Mouse (Mus musculus) CH12.LX (cell line): ENCODE measurements around the gene Erbb4. TPM values are rescaled to one million over a fixed set of nuclear protein-coding genes. Genes with fewer than 3 reads are reported as not detected.

ENCODE experiments used
- DNase-seq: peaks from one replicate; pipeline ENCODE4 v3.0.0-alpha.2; 2013; ENCODE audit errors: extremely low read depth
- H3K27ac ChIP-seq: 2 replicates; pipeline ENCODE4 v1.5.1; 2012; ENCODE audit warnings: low read depth, mild to moderate bottlenecking, control low read depth, moderate library complexity; ENCODE audit not compliant: insufficient read depth
- H3K27me3 ChIP-seq: replicated peaks from 2 replicates; pipeline ENCODE3; 2012; ENCODE audit warnings: inconsistent platforms
- H3K36me3 ChIP-seq, 2 experiments: replicated peaks in 1 of 2; 2 replicates each; pipeline versions ENCODE3 to v1.6.1; 2012; ENCODE audit warnings: inconsistent platforms in 1 of 2, low read length in 1 of 2, mild to moderate bottlenecking in 1 of 2, mixed read lengths in 1 of 2, moderate library complexity in 1 of 2; ENCODE audit not compliant: control insufficient read depth in 1 of 2, insufficient read depth in 1 of 2
- H3K4me1 ChIP-seq, 2 experiments: 2 replicates each; pipeline ENCODE4 v1.6.1; 2012; ENCODE audit warnings: inconsistent platforms in 1 of 2, moderate library complexity in 1 of 2; ENCODE audit not compliant: insufficient read depth in 2 of 2, control insufficient read depth in 1 of 2
- H3K4me2 ChIP-seq: 2 replicates; pipeline ENCODE4 v1.6.1; 2012; ENCODE audit warnings: low read depth, mild to moderate bottlenecking, control low read depth; ENCODE audit not compliant: poor library complexity, insufficient read depth, severe bottlenecking
- H3K4me3 ChIP-seq, 3 experiments: fragments of 150-350 bp in 1 of 3; sonication (generic) in 1 of 3; replicated peaks in 1 of 3; 2 replicates each; pipeline versions ENCODE3 to v1.5.1; 2011 to 2012; ENCODE audit warnings: low read depth in 2 of 3, low read length in 2 of 3, mild to moderate bottlenecking in 2 of 3, moderate library complexity in 2 of 3, control low read depth in 1 of 3, improper control_type of control experiment in 1 of 3, inconsistent platforms in 1 of 3, mixed read lengths in 1 of 3; ENCODE audit not compliant: poor library complexity in 1 of 3
- H3K79me2 ChIP-seq: replicated peaks from 2 replicates; pipeline ENCODE4 v1.6.1; 2012; ENCODE audit warnings: mild to moderate bottlenecking, moderate library complexity; ENCODE audit not compliant: control insufficient read depth, poor library complexity, insufficient read depth, severe bottlenecking; ENCODE audit errors: extremely low read depth
- H3K9ac ChIP-seq: 2 replicates; pipeline ENCODE4 v1.6.1; 2012; ENCODE audit warnings: low read depth, mild to moderate bottlenecking, control low read depth, moderate library complexity; ENCODE audit not compliant: insufficient read depth
- H3K9me3 ChIP-seq: replicated peaks from 2 replicates; pipeline ENCODE3; 2012; ENCODE audit warnings: low read length, inconsistent platforms, mixed read lengths
- BHLHE40 ChIP-seq: IDR thresholded peaks from 2 replicates; pipeline ENCODE4 v1.6.1; 2011; ENCODE audit warnings: mild to moderate bottlenecking, low read depth, low read length, improper control_type of control experiment
- CHD1 ChIP-seq: IDR thresholded peaks from 2 replicates; pipeline ENCODE4 v1.6.1; 2012; ENCODE audit warnings: low read depth, low read length, improper control_type of control experiment, inconsistent platforms
- CHD2 ChIP-seq: IDR thresholded peaks from 2 replicates; pipeline ENCODE4 v1.6.1; 2011; ENCODE audit warnings: low read length, improper control_type of control experiment
- CTCF ChIP-seq, 2 experiments: IDR thresholded peaks in 1 of 2; conservative IDR thresholded peaks in 1 of 2; 2 replicates each; pipeline ENCODE4 v1.5.1; 2011 to 2012; ENCODE audit warnings: low read depth in 2 of 2, low read length in 2 of 2, improper control_type of control experiment in 1 of 2, inconsistent platforms in 1 of 2, mild to moderate bottlenecking in 1 of 2, moderate library complexity in 1 of 2
- E2F4 ChIP-seq: IDR thresholded peaks from 2 replicates; pipeline ENCODE4 v1.6.1; 2011; ENCODE audit warnings: low read depth, low read length, improper control_type of control experiment; ENCODE audit not compliant: insufficient replicate concordance
- EP300 ChIP-seq: IDR thresholded peaks from 2 replicates; pipeline ENCODE4 v1.6.1; 2011; ENCODE audit warnings: low read length, improper control_type of control experiment
- HCFC1 ChIP-seq: IDR thresholded peaks from 2 replicates; pipeline ENCODE4 v1.6.1; 2012; ENCODE audit warnings: low read depth, mild to moderate bottlenecking, inconsistent platforms, low read length, improper control_type of control experiment
- IRF4 ChIP-seq: IDR thresholded peaks from 2 replicates; pipeline ENCODE4 v1.6.1; 2014; ENCODE audit warnings: low read depth, mild to moderate bottlenecking, inconsistent platforms, low read length, improper control_type of control experiment
- JUND ChIP-seq: conservative IDR thresholded peaks from 2 replicates; pipeline ENCODE4 v1.6.1; 2011; ENCODE audit warnings: low read depth, low read length, improper control_type of control experiment
- KAT2A ChIP-seq: IDR thresholded peaks from 2 replicates; pipeline ENCODE4 v1.6.1; 2012; ENCODE audit warnings: low read length, improper control_type of control experiment, inconsistent platforms; ENCODE audit not compliant: insufficient replicate concordance
- MAFK ChIP-seq: IDR thresholded peaks from 2 replicates; pipeline ENCODE4 v1.6.1; 2011; ENCODE audit warnings: low read length, improper control_type of control experiment; ENCODE audit not compliant: insufficient replicate concordance
- MAZ ChIP-seq: IDR thresholded peaks from 2 replicates; pipeline ENCODE4 v1.6.1; 2012; ENCODE audit warnings: low read depth, mild to moderate bottlenecking, inconsistent platforms, low read length, improper control_type of control experiment, moderate library complexity
- MEF2A ChIP-seq: IDR thresholded peaks from 2 replicates; pipeline ENCODE4 v1.6.1; 2014; ENCODE audit warnings: low read depth, mild to moderate bottlenecking, inconsistent platforms, low read length, improper control_type of control experiment, borderline replicate concordance
- MYC ChIP-seq: IDR thresholded peaks from 2 replicates; pipeline ENCODE4 v1.6.1; 2011; ENCODE audit warnings: low read depth, mild to moderate bottlenecking, improper control_type of control experiment, low read length
- RAD21 ChIP-seq: IDR thresholded peaks from 2 replicates; pipeline ENCODE4 v1.6.1; 2011; ENCODE audit warnings: low read depth, mild to moderate bottlenecking, low read length, improper control_type of control experiment, moderate library complexity
- TBP ChIP-seq: conservative IDR thresholded peaks from 2 replicates; pipeline ENCODE4 v1.6.1; 2011; ENCODE audit warnings: low read depth, low read length, improper control_type of control experiment
- UBTF ChIP-seq: IDR thresholded peaks from 2 replicates; pipeline ENCODE4 v1.6.1; 2012; ENCODE audit warnings: low read depth, mild to moderate bottlenecking, inconsistent platforms, low read length, improper control_type of control experiment, moderate library complexity
- USF1 ChIP-seq: IDR thresholded peaks from 2 replicates; pipeline ENCODE4 v1.6.1; 2014; ENCODE audit warnings: low read depth, mild to moderate bottlenecking, inconsistent platforms, low read length, improper control_type of control experiment
- ZC3H11A ChIP-seq: IDR thresholded peaks from 2 replicates; pipeline ENCODE4 v1.6.1; 2012; ENCODE audit warnings: low read depth, mild to moderate bottlenecking, inconsistent platforms, low read length, improper control_type of control experiment
- dilution Hi-C: fragments of 300-500 bp; cut with MboI; formaldehyde crosslinking; loops from 2 replicates; pipeline ENCODE4 v1.14.3; 2020; ENCODE audit warnings: low sequenced_read_pairs; ENCODE audit not compliant: extremely low pct_unique_long_range_greater_than_20kb, extremely low pct_ligation_motif_present
- in situ Hi-C: fragments of 300-500 bp; cut with MboI; formaldehyde crosslinking; loops from 3 replicates; pipeline ENCODE4 v1.14.3; 2019; ENCODE audit warnings: low sequenced_read_pairs, low pct_ligation_motif_present, low pct_unique_long_range_greater_than_20kb, mixed read lengths
- polyA plus RNA-seq: library from polyadenylated mRNA; unstranded; fragments of >175 nt; gene quantifications from 2 replicates; pipeline ENCODE4 v1.2.1, GENCODE M21; 2012; ENCODE audit warnings: low read depth; ENCODE audit not compliant: insufficient read length
- total RNA-seq, 2 experiments: library from RNA; depleted of rRNA; stranded (reverse); fragments of 300-350 nt in 1 of 2; fragments of >200 nt in 1 of 2; gene quantifications; 2 replicates each; pipeline ENCODE4 v1.2.3; 2012 to 2014

Erbb4 gene
- total and polyA plus RNA-seq, 3 experiments = not detected

DNA sequence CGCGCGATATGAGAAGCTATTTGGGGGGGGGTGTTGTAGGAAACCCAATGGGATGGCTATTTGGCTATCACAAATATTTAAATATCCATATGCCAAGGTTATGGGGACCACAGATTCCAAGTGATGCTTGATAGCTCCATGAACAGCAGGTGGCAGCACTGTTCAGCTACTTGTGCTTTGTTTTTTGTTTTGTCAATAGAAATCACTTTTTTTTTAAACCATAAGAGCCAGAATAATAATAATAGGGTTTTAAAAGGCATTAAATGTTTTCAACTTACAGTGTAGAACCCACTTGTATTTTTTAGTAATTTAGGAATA lies 1001.4 kb downstream of the Erbb4 start:
- TF ChIP-seq CTCF (conservative IDR thresholded peaks at IDR 0.05 in 1 of 2, IDR thresholded peaks at IDR 0.05 in 1 of 2; ENCODE audit: low read depth in 2 of 2, low read length in 2 of 2) = 0 out of 4 replicates have a peak, but pooled peaks of 1 of the 2 experiments have one; percentile 7
- no peak for TF ChIP-seq KAT2A
- no peak for DNase-seq
- H3K9ac ChIP-seq = no peak overlapping the region
- no peak overlapping the region for H3K4me2 ChIP-seq
- no peaks in the 10 kb centered on the region for H3K79me2 ChIP-seq
- in situ Hi-C loops = no loop called here
- H3K4me1 ChIP-seq = no peaks in the 10 kb centered on the region
- no peak overlapping the region for H3K4me3 ChIP-seq
- no peak overlapping the region for H3K27ac ChIP-seq
- peaks cover 32% of the 10 kb centered on the region for H3K9me3 ChIP-seq
- no peaks in the 10 kb centered on the region for H3K27me3 ChIP-seq
- no peaks in the 10 kb centered on the region for H3K36me3 ChIP-seq
- dilution Hi-C loops = no loop called here

DNA sequence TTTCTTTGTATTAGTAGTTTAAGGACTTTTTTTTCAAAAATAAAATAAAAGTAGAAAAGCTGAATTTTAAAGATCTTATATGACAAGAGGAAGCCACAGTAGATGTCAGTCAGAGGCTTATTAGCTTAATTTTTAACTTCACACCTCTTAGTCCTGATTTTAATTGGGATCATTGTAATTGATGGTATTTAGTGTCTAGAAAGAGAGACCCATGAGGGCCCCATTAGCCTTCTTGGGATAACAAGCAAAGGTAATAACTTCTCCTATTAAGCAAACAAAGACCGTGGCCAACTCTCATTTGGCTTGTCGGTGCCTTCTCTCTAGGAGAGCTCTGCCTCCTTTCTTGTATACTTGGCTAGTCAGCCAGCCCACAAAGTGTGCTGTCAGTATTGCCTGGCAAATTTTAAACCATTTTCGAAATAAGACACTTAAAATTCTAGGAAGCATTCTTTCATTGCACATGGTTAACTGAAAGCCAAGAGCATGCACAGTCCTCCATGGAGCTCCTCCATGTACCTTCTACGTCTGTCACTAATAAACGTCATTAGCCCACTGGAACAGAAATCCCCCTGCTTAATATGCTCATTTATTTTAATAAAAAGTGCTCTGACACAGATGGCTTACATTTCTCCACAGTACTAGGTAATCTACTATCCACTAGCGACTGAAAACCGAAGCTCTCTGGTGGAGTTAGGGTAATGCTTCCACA lies 1001.9 kb downstream of the Erbb4 start:
- H3K27ac ChIP-seq = no peak overlapping the region
- H3K27me3 ChIP-seq = no peaks in the 10 kb centered on the region
- H3K9me3 ChIP-seq = peaks cover 30% of the 10 kb centered on the region
- no peak overlapping the region for H3K4me3 ChIP-seq
- H3K79me2 ChIP-seq = no peaks in the 10 kb centered on the region
- no peaks in the 10 kb centered on the region for H3K4me1 ChIP-seq
- DNase-seq = no peak
- H3K4me2 ChIP-seq = no peak overlapping the region
- in situ Hi-C loops = no loop called here
- dilution Hi-C loops = no loop called here
- no peaks in the 10 kb centered on the region for H3K36me3 ChIP-seq
- no peak for TF ChIP-seq CHD1
- TF ChIP-seq TBP = no peak
- TF ChIP-seq BHLHE40 = no peak
- TF ChIP-seq ZC3H11A = no peak
- no peak for TF ChIP-seq MAZ
- TF ChIP-seq IRF4 = no peak
- TF ChIP-seq CTCF (conservative IDR thresholded peaks at IDR 0.05 in 1 of 2, IDR thresholded peaks at IDR 0.05 in 1 of 2; ENCODE audit: low read depth in 2 of 2, low read length in 2 of 2) = no peak
- TF ChIP-seq UBTF = no peak
- TF ChIP-seq USF1 = no peak
- no peak for TF ChIP-seq KAT2A
- TF ChIP-seq HCFC1 = no peak
- TF ChIP-seq MAFK = no peak
- TF ChIP-seq JUND = no peak
- TF ChIP-seq RAD21 = no peak
- TF ChIP-seq E2F4 = no peak
- no peak for TF ChIP-seq EP300
- no peak for TF ChIP-seq CHD2
- TF ChIP-seq MYC = no peak
- TF ChIP-seq MEF2A = no peak
- no peak overlapping the region for H3K9ac ChIP-seq
